24 mouse cellular contexts compared by ENCODE assay signal in genomic region chr1:36063641-36063955, GRCm38 (mm10). TPM values are rescaled to one million over a fixed set of nuclear protein-coding genes. Genes with fewer than 3 reads are reported as not detected.
A peak's percentile ranks its signal among the peaks of the same experiment; 100 is the strongest.
DNase-seq lines count a peak whose midpoint lies in the region; ATAC-seq lines count a peak whose summit lies in the region.
"Had no signal": no experiment of that assay in that cellular context is flagged by ENCODE, and none has a peak within 500 bp of the region (broad histone marks: within the 10 kb centered on the region; RNA-seq: fewer than 3 reads in every experiment).

No protein-coding gene starts in this region.

- no peaks in the 10 kb centered on the region for H3K9me3 ChIP-seq in liver, embryonic 11.5 days (ENCODE audit: control insufficient read depth, low read length)
- no peaks in the 10 kb centered on the region for H3K9me3 ChIP-seq in liver, embryonic 12.5 days (replicated peaks)
- H3K9me3 ChIP-seq: embryonic facial prominence, embryonic 13.5 days; hindbrain, embryonic 12.5 days; liver, embryonic 15.5 days; lung, embryonic 15.5 days; megakaryocyte, embryonic 14.5 days; stomach, embryonic 15.5 days had no signal

- no peak overlapping the region for H3K27ac ChIP-seq in liver, embryonic 11.5 days (ENCODE audit: low read depth, low read length)
- no peak overlapping the region for H3K27ac ChIP-seq in liver, embryonic 12.5 days
- H3K27ac ChIP-seq: hindbrain, embryonic 12.5 days had no signal

- peak; percentile 2 for DNase-seq in gastrocnemius, postnatal 25 days
- no peak for DNase-seq in gastrocnemius, postnatal 10 days
- DNase-seq in liver, embryonic 11.5 days (ENCODE audit: low spot score) = peak; percentile 16
- peak; percentile 9 for DNase-seq in urinary bladder, adult 2 months (ENCODE audit: low spot score)
- no peak for DNase-seq in urinary bladder, postnatal 10 days (ENCODE audit: low spot score)
- DNase-seq: adrenal gland, postnatal 10 days; cerebellum, adult 2 months; cerebellum, postnatal 25 days; gastrocnemius, postnatal 36 days; kidney, adult 18-20 months; kidney, postnatal 4 days; lung, postnatal 36 days; thymus, adult 2 months had no signal

- H3K27me3 ChIP-seq in liver, embryonic 11.5 days (replicated peaks; ENCODE audit: control insufficient read depth, insufficient read depth, low read length) = no peaks in the 10 kb centered on the region; the same call in 1 of the 2 replicates
- H3K27me3 ChIP-seq in liver, embryonic 12.5 days (replicated peaks) = no peaks in the 10 kb centered on the region
- H3K27me3 ChIP-seq: liver, embryonic 15.5 days; lung, embryonic 15.5 days; stomach, embryonic 15.5 days had no signal

- ATAC-seq in liver, embryonic 11.5 days (replicated peaks; ENCODE audit: low FRiP score) = no peak
- no peak for ATAC-seq in liver, embryonic 12.5 days
- no peak for ATAC-seq in activated CD4-positive, CD25-positive, alpha-beta regulatory T cell, adult 4 months
- ATAC-seq: CD4-positive, CD25-positive, alpha-beta regulatory T cell, adult 4 months; forebrain, embryonic 14.5 days had no signal

- H3K4me2 ChIP-seq in liver, embryonic 11.5 days = no peak overlapping the region
- no peak overlapping the region for H3K4me2 ChIP-seq in liver, embryonic 12.5 days
- H3K4me2 ChIP-seq: hindbrain, embryonic 12.5 days; liver, embryonic 15.5 days; lung, embryonic 15.5 days had no signal

- 67% methylated on average over 2 of the region's 2 CpGs for WGBS in liver, embryonic 11.5 days
- WGBS in liver, embryonic 12.5 days (ENCODE audit: insufficient replicate concordance) = 77% methylated on average over 2 of the region's 2 CpGs

- H3K4me1 ChIP-seq in liver, embryonic 11.5 days (replicated peaks; ENCODE audit: control insufficient read depth, insufficient read depth, low read length) = peaks cover 27% of the 10 kb centered on the region
- peaks cover 77% of the 10 kb centered on the region for H3K4me1 ChIP-seq in liver, embryonic 12.5 days

- no peak overlapping the region for H3K9ac ChIP-seq in liver, embryonic 11.5 days (ENCODE audit: low read depth, low read length)
- H3K9ac ChIP-seq in liver, embryonic 12.5 days = no peak overlapping the region
- H3K9ac ChIP-seq: hindbrain, embryonic 12.5 days; lung, embryonic 15.5 days; stomach, embryonic 15.5 days had no signal

- no peak overlapping the region for H3K4me3 ChIP-seq in liver, embryonic 11.5 days (ENCODE audit: low read depth, low read length)
- H3K4me3 ChIP-seq in liver, embryonic 12.5 days = no peak overlapping the region
- H3K4me3 ChIP-seq: embryonic facial prominence, embryonic 13.5 days; erythroblast, embryonic 14.5 days; hindbrain, embryonic 12.5 days; liver, embryonic 15.5 days; lung, embryonic 15.5 days; stomach, embryonic 15.5 days had no signal

- H3K36me3 ChIP-seq in liver, embryonic 11.5 days (ENCODE audit: control insufficient read depth, insufficient read depth, low read length) = no peaks in the 10 kb centered on the region
- no peaks in the 10 kb centered on the region for H3K36me3 ChIP-seq in liver, embryonic 12.5 days
- H3K36me3 ChIP-seq: embryonic facial prominence, embryonic 13.5 days; hindbrain, embryonic 12.5 days; liver, embryonic 15.5 days; lung, embryonic 15.5 days; stomach, embryonic 15.5 days had no signal

RNA-seq across cellular contexts. Expression of gene Hs6st1, which starts 4.6 kb away (rescaled TPM):
- 10 to 100 TPM; 20.0 to 20.8 TPM for total RNA-seq in gastrocnemius, postnatal 25 days (2021)
- 10 to 100 TPM; 26.2 to 28.3 TPM for total RNA-seq in gastrocnemius, postnatal 10 days (2021)
- 11.1 and 15.0 TPM in 2 replicates for polyA plus RNA-seq in liver, embryonic 11.5 days (2014; fragmentation: Nextera tagmentation; extraction: Ambion mirVana)
- 21.9 and 23.6 TPM in 2 replicates for polyA plus RNA-seq in liver, embryonic 12.5 days (2016; fragmentation: Nextera tagmentation; extraction: Ambion mirVana)
- 29.0 and 30.1 TPM in 2 replicates for polyA plus RNA-seq in urinary bladder, adult 2 months (2012; rRNA removed)
- 1 to 10 TPM; 2.8 to 3.8 TPM for polyA plus RNA-seq in activated CD4-positive, CD25-positive, alpha-beta regulatory T cell, adult 4 months (2017; shearing (Covaris generic))

Comparison
In these comparisons a context has a peak if more than half of its experiments do, and no peak if none do; other contexts are left out.
1. DNase-seq: peak in gastrocnemius, postnatal 25 days (single experiment), liver, embryonic 11.5 days (single experiment) and urinary bladder, adult 2 months (single experiment); none in gastrocnemius, postnatal 10 days (single experiment) and urinary bladder, postnatal 10 days (single experiment).